In the genomic region with DNA sequence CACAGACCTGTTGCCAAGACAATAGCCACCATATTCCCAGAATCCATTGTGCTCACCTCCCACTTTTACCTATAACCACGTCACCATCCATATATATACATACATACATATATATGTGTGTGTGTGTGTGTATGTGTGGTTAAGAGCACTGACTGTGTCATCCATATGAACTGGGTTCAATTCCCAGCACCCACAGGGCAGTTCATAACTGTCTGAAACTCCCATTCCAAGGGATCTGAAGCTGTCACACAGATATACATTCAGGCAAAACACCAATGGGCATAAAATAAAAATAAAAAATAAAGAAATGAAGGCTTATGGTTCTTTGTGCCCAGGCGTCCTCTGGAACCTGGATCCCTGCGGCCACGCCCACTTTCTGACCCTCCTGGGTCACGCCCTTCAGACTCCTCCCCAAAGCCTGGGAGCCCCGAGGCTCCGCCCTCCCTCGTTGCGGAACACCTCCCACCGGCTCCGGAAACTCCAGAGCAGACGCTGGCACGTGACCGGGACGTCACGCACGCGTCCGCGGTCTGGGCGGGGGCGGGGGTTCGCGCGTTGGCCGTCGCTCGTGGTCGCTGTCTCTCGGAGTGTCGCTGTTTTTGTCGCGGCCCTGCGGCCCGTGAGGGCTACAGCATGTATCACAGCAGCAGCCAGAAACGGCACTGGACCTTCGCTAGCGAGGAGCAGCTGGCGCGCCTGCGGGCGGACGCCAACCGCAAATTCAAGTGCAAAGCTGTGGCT, we compare ENCODE assay signal across 1 mouse cellular context.
TF ChIP-seq lines count a peak whose summit lies in the region.

A gene (plus strand): TSS at position 506 of the 741 bp plus-strand sequence.

TF ChIP-seq in MEL, 35 proteins besides CTCF, POLR2A, EP300 and RAD21 (continued from another document):
- TF ChIP-seq ELF1 (IDR thresholded peaks at IDR 0.05; ENCODE audit: low read depth, low read length) (peak; percentile 64), UBTF (IDR thresholded peaks at IDR 0.05; ENCODE audit: borderline replicate concordance, insufficient read depth, low read depth, low read length) (no peak), ETS1 (IDR thresholded peaks at IDR 0.05; ENCODE audit: low read depth, low read length) (peak; percentile 58; the same call in 1 of the 2 replicates), MAX (IDR thresholded peaks at IDR 0.05; ENCODE audit: low read length) (peak; percentile 94), ZMIZ1 (IDR thresholded peaks at IDR 0.05; ENCODE audit: low read depth, low read length) (0 out of 2 replicates have a peak, but pooled peaks have one; percentile 22), TCF12 (IDR thresholded peaks at IDR 0.05; ENCODE audit: low read depth, low read length) (no peak), CHD2 (IDR thresholded peaks at IDR 0.05; ENCODE audit: low read length) (no peak), USF1 (IDR thresholded peaks at IDR 0.05; ENCODE audit: low read depth, low read length) (peak; percentile 99), E2F4 (IDR thresholded peaks at IDR 0.05; ENCODE audit: borderline replicate concordance, low read depth, low read length) (no peak), POLR2AphosphoS5 (IDR thresholded peaks at IDR 0.05; ENCODE audit: borderline replicate concordance, low read depth, low read length) (no peak), JUND (IDR thresholded peaks at IDR 0.05; ENCODE audit: low read depth, low read length) (no peak), NELFE (IDR thresholded peaks at IDR 0.05; ENCODE audit: low read depth, low read length) (peak; percentile 84), POLR2AphosphoS2 (IDR thresholded peaks at IDR 0.05; ENCODE audit: low read length) (peak; percentile 65; the same call in 1 of the 2 replicates), MAFK (IDR thresholded peaks at IDR 0.05; ENCODE audit: borderline replicate concordance, low read depth, low read length) (no peak), TBP (IDR thresholded peaks at IDR 0.05; ENCODE audit: low read depth, low read length) (no peak)
